Mouse (Mus musculus) mammary gland, adult 2 months (tissue): ENCODE results near the gene Hist1h3c. TPM values are rescaled to one million over a fixed set of nuclear protein-coding genes. Genes with fewer than 3 reads are reported as not detected.

Source experiments
- polyA plus RNA-seq: library from polyadenylated mRNA; depleted of rRNA; stranded (reverse); fragments of >200 nt; gene quantifications from 2 replicates; pipeline ENCODE4 v1.2.3, GENCODE M21; 2012; ENCODE audit warnings: low replicate concordance; rRNA removed

Hist1h3c gene
- polyA plus RNA-seq, 1 experiment: 2.4 TPM

Other genes starting within 250 kb of the Hist1h3c start
- 38.0 and 58.7 TPM in 2 replicates for gene Hist1h4h, start 214.6 kb downstream of the Hist1h3c start, polyA plus RNA-seq
- gene Hist1h2af, start 211.7 kb downstream of the Hist1h3c start, polyA plus RNA-seq: 11.2 and 126 TPM in 2 replicates
- gene Hist1h3g, start 210.2 kb downstream of the Hist1h3c start, polyA plus RNA-seq: 5.9 and 13.3 TPM in 2 replicates
- 0.78 and 1.9 TPM in 2 replicates for gene Hist1h2bh, start 202.2 kb downstream of the Hist1h3c start, polyA plus RNA-seq
- 1.0 and 5.4 TPM in 2 replicates for gene Hist1h3f, start 201.6 kb downstream of the Hist1h3c start, polyA plus RNA-seq
- 2.2 and 6.6 TPM in 2 replicates for gene Hist1h4f, start 194.0 kb downstream of the Hist1h3c start, polyA plus RNA-seq
- 0.13 and 0.16 TPM in 2 replicates for gene Hist1h1d, start 192.3 kb downstream of the Hist1h3c start, polyA plus RNA-seq
- 6.4 and 27.3 TPM in 2 replicates for gene Hist1h3e, start 183.2 kb downstream of the Hist1h3c start, polyA plus RNA-seq
- gene Hist1h2ae, start 174.4 kb downstream of the Hist1h3c start, polyA plus RNA-seq: 1.2 and 9.3 TPM in 2 replicates
- gene Hist1h2bg, start 174.2 kb downstream of the Hist1h3c start, polyA plus RNA-seq: 13.0 and 31.0 TPM in 2 replicates
- 4.0 and 7.4 TPM in 2 replicates for gene Hist1h2bf, start 171.4 kb downstream of the Hist1h3c start, polyA plus RNA-seq
- gene Hist1h2ad, start 171.2 kb downstream of the Hist1h3c start, polyA plus RNA-seq: 0.65 and 4.8 TPM in 2 replicates
- 4.1 and 8.7 TPM in 2 replicates for gene Hist1h3d, start 169.8 kb downstream of the Hist1h3c start, polyA plus RNA-seq
- gene Hist1h4d, start 164.0 kb downstream of the Hist1h3c start, polyA plus RNA-seq: 5.3 and 12.9 TPM in 2 replicates
- gene Hist1h2be, start 124.5 kb downstream of the Hist1h3c start, polyA plus RNA-seq: 3.1 and 3.9 TPM in 2 replicates
- gene Hist1h1e, start 123.0 kb downstream of the Hist1h3c start, polyA plus RNA-seq: 1.8 and 2.0 TPM in 2 replicates
- 0.23 and 1.3 TPM in 2 replicates for gene Hist1h2ac, start 61.7 kb downstream of the Hist1h3c start, polyA plus RNA-seq
- gene Hist1h2bc, start 61.4 kb downstream of the Hist1h3c start, polyA plus RNA-seq: 185 and 224 TPM in 2 replicates
- not detected in 2 replicates for gene Hist1h1t, start 49.8 kb downstream of the Hist1h3c start, polyA plus RNA-seq
- gene Hist1h4c, start 47.1 kb downstream of the Hist1h3c start, polyA plus RNA-seq: 2.4 and 6.0 TPM in 2 replicates
- 28.3 and 37.4 TPM in 2 replicates for gene Hfe, start 34.7 kb downstream of the Hist1h3c start, polyA plus RNA-seq
- gene Hist1h1c, start 6.8 kb downstream of the Hist1h3c start, polyA plus RNA-seq: 45.0 and 48.4 TPM in 2 replicates
- gene Hist1h2bb, start 1.1 kb upstream of the Hist1h3c start, polyA plus RNA-seq: 3.7 and 13.5 TPM in 2 replicates
- 1.0 and 14.9 TPM in 2 replicates for gene Hist1h2ab, start 5.5 kb upstream of the Hist1h3c start, polyA plus RNA-seq
- gene Hist1h3b, start 6.7 kb upstream of the Hist1h3c start, polyA plus RNA-seq: 4.0 and 16.0 TPM in 2 replicates
- 1.3 and 6.8 TPM in 2 replicates for gene Hist1h4b, start 11.4 kb upstream of the Hist1h3c start, polyA plus RNA-seq
- gene Hist1h4a, start 15.6 kb upstream of the Hist1h3c start, polyA plus RNA-seq: 1.6 and 6.5 TPM in 2 replicates
- gene Hist1h3a, start 16.8 kb upstream of the Hist1h3c start, polyA plus RNA-seq: 3.1 and 16.8 TPM in 2 replicates
- 0.47 TPM in 1 of 2 replicates, not detected in the other for gene Hist1h1a, start 18.1 kb upstream of the Hist1h3c start, polyA plus RNA-seq
- 0.10 TPM in 1 of 2 replicates, not detected in the other for gene Trim38, start 24.3 kb upstream of the Hist1h3c start, polyA plus RNA-seq
- gene Slc17a2, start 61.4 kb upstream of the Hist1h3c start, polyA plus RNA-seq: 0.25 TPM in 1 of 2 replicates, not detected in the other
- 0.10 TPM in 1 of 2 replicates, not detected in the other for gene Slc17a3, start 93.8 kb upstream of the Hist1h3c start, polyA plus RNA-seq
- gene Slc17a1, start 122.1 kb upstream of the Hist1h3c start, polyA plus RNA-seq: 0.22 and 0.48 TPM in 2 replicates
- 0.13 TPM in 1 of 2 replicates, not detected in the other for gene Slc17a4, start 169.4 kb upstream of the Hist1h3c start, polyA plus RNA-seq
- not detected in 2 replicates for gene Hist1h2ba, start 188.6 kb upstream of the Hist1h3c start, polyA plus RNA-seq
- not detected in 2 replicates for gene Hist1h2aa, start 188.9 kb upstream of the Hist1h3c start, polyA plus RNA-seq
- gene Scgn, start 245.6 kb upstream of the Hist1h3c start, polyA plus RNA-seq: not detected in 2 replicates